Mouse (Mus musculus) CD4-positive, CD25-positive, alpha-beta regulatory T cell (primary cell): ENCODE data around the gene Sema4f. TPM values are rescaled to one million over a fixed set of nuclear protein-coding genes. Genes with fewer than 3 reads are reported as not detected.

ENCODE experiments used
- polyA plus RNA-seq: library from polyadenylated mRNA; unstranded; fragments of 100-300 nt; shearing (Covaris generic); gene quantifications from one replicate; pipeline ENCODE4 v1.2.1, GENCODE M21; 2017

Gene Sema4f
- 5.8 TPM for polyA plus RNA-seq

GRCm38 (mm10) chr6:82939167-82939912, at the start of gene Sema4f:
Gene Sema4f, minus strand, starts transcription at chr6:82939769.

GRCm38 (mm10) chr6:82946651-82947050, 7.1 kb upstream of the Sema4f start, which contains the start of gene M1ap:
Gene M1ap, plus strand, starts transcription at chr6:82946902.

Other genes with a start within 250 kb of the Sema4f start
- gene Pole4, start 234.4 kb downstream of the Sema4f start, polyA plus RNA-seq = 168 TPM
- gene Hk2, start 165.3 kb downstream of the Sema4f start, polyA plus RNA-seq = 1.4 TPM
- 0.60 TPM for gene M1ap, start 7.1 kb upstream of the Sema4f start, polyA plus RNA-seq
- gene Dok1, start 93.7 kb upstream of the Sema4f start, polyA plus RNA-seq = 46.0 TPM
- gene Loxl3, start 94.4 kb upstream of the Sema4f start, polyA plus RNA-seq = 0.32 TPM
- gene Aup1, start 114.8 kb upstream of the Sema4f start, polyA plus RNA-seq = 474 TPM
- gene Htra2, start 115.5 kb upstream of the Sema4f start, polyA plus RNA-seq = 68.6 TPM
- 2.6 TPM for gene Dqx1, start 118.1 kb upstream of the Sema4f start, polyA plus RNA-seq
- 0.12 TPM for gene Tlx2, start 130.5 kb upstream of the Sema4f start, polyA plus RNA-seq
- 39.7 TPM for gene Pcgf1, start 138.1 kb upstream of the Sema4f start, polyA plus RNA-seq
- gene Lbx2, start 146.6 kb upstream of the Sema4f start, polyA plus RNA-seq = 0.22 TPM
- 9.6 TPM for gene Ccdc142, start 161.8 kb upstream of the Sema4f start, polyA plus RNA-seq
- 14.8 TPM for gene Gm42688, start 161.8 kb upstream of the Sema4f start, polyA plus RNA-seq
- gene Mrpl53, start 169.3 kb upstream of the Sema4f start, polyA plus RNA-seq = 56.1 TPM
- 129 TPM for gene Mogs, start 175.7 kb upstream of the Sema4f start, polyA plus RNA-seq
- gene Wbp1, start 181.8 kb upstream of the Sema4f start, polyA plus RNA-seq = 66.9 TPM
- 50.5 TPM for gene Ino80b, start 185.7 kb upstream of the Sema4f start, polyA plus RNA-seq
- gene Rtkn, start 195.7 kb upstream of the Sema4f start, polyA plus RNA-seq = 0.84 TPM
- 0.57 TPM for gene Wdr54, start 216.6 kb upstream of the Sema4f start, polyA plus RNA-seq
- gene 1700003E16Rik, start 216.6 kb upstream of the Sema4f start, polyA plus RNA-seq = not detected
- 83.8 TPM for gene Dctn1, start 226.2 kb upstream of the Sema4f start, polyA plus RNA-seq